Mouse (Mus musculus): ENCODE data around the gene Vav3.
"Not testable (repeated sequence)": the region's sequence is repeated elsewhere in the genome, so short reads cannot be mapped to it uniquely, and the experiment has no call there.

Vav3 gene

GRCm38 (mm10) chr3:109440001-109440400 is 99.5 kb downstream of the Vav3 start:
- no peak for DNase-seq (ENCODE audit: low spot score in 2 of 2)

GRCm38 (mm10) chr3:109444077-109444476 is 103.6 kb downstream of the Vav3 start:
- DNase-seq (ENCODE audit: low spot score in 2 of 2) = no peak

DNA sequence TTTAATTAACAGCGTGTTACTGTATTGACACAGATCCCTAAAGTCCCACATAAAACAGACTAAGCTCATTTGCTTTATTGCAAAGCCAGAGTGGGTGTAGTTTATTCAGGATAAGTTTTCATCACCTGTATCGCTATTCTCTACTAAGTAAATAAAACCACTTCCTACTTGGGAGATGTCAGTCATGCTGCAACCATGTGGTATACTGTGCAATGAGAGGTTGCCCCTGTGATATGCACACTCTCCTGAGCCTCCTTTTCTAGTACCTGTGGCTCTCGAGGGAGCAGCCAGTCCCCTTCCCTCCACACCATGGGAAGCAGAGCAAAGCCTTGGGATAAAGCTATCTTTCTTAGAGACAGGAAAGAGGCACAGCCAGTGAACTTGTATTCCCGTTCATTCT is 106.5 kb downstream of the Vav3 start:
- DNase-seq (ENCODE audit: low spot score in 2 of 2) = no peak

DNA sequence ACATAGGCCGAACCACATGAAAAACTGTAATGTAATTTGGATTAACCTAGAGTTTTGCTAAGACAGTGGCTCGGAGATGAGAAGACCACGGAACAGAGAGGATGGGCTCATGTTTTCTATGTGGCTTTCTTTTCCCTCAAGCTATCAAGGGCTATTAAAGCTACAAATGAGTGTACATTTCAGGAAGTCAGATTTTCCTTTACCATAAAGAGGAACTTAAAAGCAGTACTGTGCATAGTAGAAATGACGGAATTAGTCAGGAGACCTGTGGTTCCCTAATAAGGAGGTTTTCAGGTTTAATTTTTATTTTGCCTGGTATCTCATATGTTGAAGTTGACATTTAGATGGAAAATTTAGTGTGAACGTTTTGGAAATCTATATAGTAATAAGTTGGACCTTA is 107.8 kb downstream of the Vav3 start:
- DNase-seq (ENCODE audit: low spot score in 2 of 2) = not testable (repeated sequence)

DNA sequence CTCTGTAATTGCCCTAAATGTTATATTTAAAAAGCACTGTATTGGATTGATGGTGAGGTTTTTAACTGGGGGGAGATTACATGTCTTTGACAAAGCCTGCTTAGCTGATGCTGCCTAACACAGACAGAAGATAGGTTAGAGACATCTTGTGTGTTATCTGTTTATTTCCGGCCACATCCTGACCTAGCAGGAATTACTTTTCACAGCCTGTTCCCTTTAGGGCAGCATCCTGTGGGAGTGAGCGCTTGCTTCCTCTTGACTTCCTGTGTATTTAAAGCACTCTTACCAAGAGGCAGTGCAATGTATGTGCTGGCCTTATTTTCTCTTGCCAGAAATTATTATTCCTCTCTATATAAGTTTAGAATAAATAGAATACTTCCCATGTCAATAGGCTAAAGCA is 111.5 kb downstream of the Vav3 start:
- no peak for DNase-seq (ENCODE audit: low spot score in 2 of 2)

GRCm38 (mm10) chr3:109454633-109455032 is 114.2 kb downstream of the Vav3 start:
- DNase-seq (ENCODE audit: low spot score in 2 of 2) = no peak

- DNase-seq (ENCODE audit: low spot score in 2 of 2) = no peak
Observed at GRCm38 (mm10) chr3:109456340-109456739, 115.9 kb downstream of the Vav3 start.

- DNase-seq (ENCODE audit: low spot score in 2 of 2) = no peak
Observed at GRCm38 (mm10) chr3:109463684-109464083, 123.2 kb downstream of the Vav3 start.

GRCm38 (mm10) chr3:109464600-109464999 is 124.1 kb downstream of the Vav3 start:
- no peak for DNase-seq (ENCODE audit: low spot score in 2 of 2)

DNA sequence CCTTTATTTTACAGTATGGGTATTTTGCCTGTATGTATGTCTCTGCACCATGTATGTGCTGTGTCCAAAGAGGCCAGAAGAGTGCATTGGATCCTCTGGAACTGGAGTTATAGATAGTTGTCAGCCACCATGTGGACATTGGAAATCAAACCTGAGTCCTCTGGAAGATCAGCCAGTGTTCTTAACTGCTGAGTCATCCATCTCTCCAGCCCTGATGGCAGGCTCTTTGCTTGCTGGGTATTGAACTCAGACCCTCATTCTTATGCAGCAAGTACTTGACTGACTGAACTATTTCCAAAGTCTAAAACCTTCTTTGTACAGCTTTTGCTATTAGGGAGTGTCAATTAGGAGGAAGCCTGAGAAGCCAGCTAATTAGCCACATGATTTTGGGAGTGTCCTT is 126.1 kb downstream of the Vav3 start:
- no peak for DNase-seq (ENCODE audit: low spot score in 2 of 2)

DNA sequence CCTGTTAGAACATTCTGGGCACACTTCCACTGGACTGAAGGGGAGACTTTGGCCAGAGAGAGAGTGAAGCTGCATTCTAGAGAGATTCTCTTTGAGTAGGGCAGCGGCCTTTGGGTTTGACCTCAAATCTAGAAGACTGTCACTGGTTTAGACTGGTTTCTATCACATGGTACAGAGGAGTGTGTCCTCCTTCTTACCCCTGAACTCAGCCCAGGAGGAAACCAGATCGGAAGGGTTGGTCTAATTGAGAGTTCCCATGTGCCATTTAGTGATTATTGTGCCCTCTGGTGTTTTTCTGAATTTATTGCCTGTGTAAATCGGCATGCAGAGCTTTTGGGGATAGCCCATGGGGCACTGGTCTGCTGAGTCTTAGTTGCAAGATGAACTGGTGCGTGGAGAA is 126.8 kb downstream of the Vav3 start:
- DNase-seq (ENCODE audit: low spot score in 2 of 2) = no peak

DNA sequence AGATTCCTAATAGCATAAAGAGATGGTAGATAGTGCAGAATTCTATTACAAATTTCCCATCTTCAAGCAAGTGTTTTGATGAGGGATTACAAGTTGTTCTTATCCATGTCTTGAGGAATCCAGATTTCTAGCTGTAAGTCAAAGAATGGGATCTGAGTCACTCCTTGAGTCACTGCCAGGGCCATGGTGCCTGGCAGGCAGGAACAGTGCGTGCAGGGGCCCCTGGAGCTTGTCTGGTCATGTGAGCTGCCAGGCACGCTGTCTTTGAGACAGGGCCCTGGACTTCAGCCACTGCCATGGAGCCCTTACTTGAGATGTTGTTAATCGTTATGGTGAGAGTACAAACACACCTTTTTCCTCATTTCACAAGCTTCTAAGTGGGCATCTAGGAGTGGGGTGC is 129.0 kb downstream of the Vav3 start:
- DNase-seq (ENCODE audit: low spot score in 2 of 2) = no peak

GRCm38 (mm10) chr3:109470651-109471255 is 130.3 kb downstream of the Vav3 start:
- DNase-seq (ENCODE audit: low spot score in 2 of 2) = no peak

DNA sequence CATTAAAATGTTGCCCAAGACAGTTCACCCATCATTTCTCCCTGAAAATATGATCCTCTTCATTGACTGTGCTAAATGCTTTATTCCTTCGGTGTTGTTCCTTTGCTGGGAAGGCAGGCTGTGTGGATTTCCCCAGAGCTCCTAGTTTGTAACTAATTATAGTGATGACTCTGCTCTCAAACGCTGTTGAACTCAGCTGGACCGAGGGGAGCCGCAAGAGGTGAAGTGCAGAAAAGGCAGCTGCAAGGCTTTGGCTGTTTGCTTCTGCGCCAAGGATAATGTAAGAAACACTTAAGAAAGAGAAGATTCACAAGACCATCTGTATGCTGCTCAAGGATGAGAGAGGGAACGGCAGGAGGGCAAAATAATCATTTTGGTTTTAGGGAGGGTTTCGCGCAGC is 136.1 kb downstream of the Vav3 start:
- no peak for DNase-seq (ENCODE audit: low spot score in 2 of 2)

DNA sequence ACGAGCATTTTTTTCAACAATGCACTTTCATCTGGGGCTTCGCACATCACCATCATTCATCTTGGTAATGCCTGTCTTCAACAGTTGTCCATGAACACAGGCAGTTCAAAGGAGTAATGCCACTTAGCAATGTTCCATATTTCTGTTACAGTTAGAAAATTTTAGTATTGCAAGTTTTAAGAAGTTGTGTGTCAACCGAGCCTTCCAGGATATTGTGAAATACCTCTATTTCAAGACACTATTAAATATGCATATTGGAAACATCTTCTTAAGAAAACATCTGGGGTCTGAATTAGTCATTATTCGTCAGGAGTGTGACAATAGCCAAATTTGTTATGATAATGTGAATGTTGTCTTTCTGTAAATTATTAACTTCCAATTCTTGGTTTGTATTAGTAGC is 137.8 kb downstream of the Vav3 start:
- no peak for DNase-seq (ENCODE audit: low spot score in 2 of 2)

DNA sequence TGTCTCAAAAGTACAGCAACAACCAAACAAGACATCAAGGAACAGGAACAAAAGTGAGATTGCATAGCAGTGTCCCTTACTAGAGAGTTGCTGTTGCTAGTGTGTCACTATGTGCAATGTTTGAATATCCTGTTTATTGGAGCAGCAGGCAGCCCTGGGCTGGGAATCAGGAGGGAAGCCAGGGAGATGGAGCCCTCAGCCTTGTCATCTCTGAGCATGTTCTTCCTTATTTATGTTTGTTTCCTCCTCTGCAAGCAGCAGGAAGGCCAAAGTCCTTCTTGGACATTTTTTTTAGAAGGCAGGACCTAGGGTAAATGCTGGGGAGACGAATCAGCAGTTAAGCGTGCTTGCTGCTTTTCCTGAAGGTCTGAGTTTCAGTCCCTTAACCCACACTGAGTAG is 140.2 kb downstream of the Vav3 start:
- DNase-seq (ENCODE audit: low spot score in 2 of 2) = no peak

- DNase-seq (ENCODE audit: low spot score in 2 of 2) = no peak
Observed at GRCm38 (mm10) chr3:109486786-109487185, 146.3 kb downstream of the Vav3 start.

DNA sequence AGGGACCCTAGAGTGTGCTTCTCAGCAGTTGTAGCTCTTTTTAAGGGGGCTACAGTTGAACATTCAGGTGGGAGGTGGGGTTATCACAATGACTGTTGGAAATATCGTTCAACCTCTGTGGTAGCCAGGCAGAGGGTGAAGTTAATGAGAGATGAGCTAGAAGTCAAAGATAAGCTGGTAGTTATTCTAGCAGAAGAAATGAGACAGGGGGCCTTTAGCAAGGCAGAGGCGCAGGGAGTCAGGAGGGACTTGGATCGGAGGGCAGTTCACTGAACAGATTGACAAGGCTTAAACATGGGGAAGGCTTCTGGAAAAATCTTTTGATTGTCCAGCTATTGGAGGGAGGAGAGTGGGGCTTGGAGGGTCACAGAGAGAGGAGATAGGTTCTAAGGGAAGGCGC is 147.4 kb downstream of the Vav3 start:
- DNase-seq (ENCODE audit: low spot score in 2 of 2) = no peak

DNA sequence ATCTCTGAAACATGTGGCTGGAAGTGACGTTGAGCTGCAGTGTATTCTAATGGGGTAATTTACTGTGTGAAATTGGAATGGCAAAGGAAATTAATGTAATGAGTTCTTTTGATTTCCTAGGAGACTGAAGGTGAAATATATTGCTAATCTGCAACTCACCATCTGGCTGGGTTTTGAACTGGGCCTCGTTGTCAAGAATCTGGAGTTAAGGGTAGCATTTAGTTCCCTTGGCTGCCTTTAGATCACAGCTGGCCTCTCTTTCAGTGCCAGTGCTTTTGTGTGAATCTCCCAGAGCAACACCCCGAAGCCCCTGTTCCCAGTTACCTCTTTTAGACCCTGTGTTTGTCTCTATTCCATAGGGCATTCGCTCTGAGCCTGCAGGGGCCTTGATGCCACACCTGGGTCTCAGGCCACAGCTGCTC is 148.3 kb downstream of the Vav3 start:
- DNase-seq (ENCODE audit: low spot score in 2 of 2) = no peak

GRCm38 (mm10) chr3:109490561-109491296 is 150.3 kb downstream of the Vav3 start:
- no peak for DNase-seq (ENCODE audit: low spot score in 2 of 2)

- DNase-seq (ENCODE audit: low spot score in 2 of 2) = peak in 1 of 2 experiments; percentile 62
Observed at GRCm38 (mm10) chr3:109491568-109491967, 151.1 kb downstream of the Vav3 start.

- DNase-seq (ENCODE audit: low spot score in 2 of 2) = no peak
Observed at GRCm38 (mm10) chr3:109496461-109496860, 156.0 kb downstream of the Vav3 start.

DNA sequence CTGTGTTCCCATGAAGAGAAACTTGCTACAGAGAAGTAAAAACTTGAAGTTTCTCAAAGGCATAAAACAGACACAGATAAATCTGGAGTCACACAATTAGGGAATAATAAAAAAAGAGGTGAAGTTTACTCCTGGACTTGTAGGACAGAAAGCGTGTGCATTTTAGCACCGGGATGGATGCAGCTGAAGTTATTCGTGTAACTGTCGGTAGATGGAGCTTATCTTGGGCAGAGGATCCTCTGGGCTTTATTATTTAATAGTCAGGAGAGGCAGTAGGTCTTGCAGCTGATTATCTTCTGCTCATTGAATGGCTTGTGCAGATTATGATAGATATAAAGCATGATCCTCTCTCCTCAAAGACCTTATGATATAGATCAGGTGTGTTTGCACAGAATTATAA is 156.6 kb downstream of the Vav3 start:
- no peak for DNase-seq (ENCODE audit: low spot score in 2 of 2)

Data from frontal cortex, postnatal 25 days (tissue).